Mouse (Mus musculus): ENCODE data around the gene Nln. TPM values are rescaled to one million over a fixed set of nuclear protein-coding genes. Genes with fewer than 3 reads are reported as not detected.

The Nln gene
- polyA plus RNA-seq, 1 experiment from 2014 or later: 22.2 TPM

DNA sequence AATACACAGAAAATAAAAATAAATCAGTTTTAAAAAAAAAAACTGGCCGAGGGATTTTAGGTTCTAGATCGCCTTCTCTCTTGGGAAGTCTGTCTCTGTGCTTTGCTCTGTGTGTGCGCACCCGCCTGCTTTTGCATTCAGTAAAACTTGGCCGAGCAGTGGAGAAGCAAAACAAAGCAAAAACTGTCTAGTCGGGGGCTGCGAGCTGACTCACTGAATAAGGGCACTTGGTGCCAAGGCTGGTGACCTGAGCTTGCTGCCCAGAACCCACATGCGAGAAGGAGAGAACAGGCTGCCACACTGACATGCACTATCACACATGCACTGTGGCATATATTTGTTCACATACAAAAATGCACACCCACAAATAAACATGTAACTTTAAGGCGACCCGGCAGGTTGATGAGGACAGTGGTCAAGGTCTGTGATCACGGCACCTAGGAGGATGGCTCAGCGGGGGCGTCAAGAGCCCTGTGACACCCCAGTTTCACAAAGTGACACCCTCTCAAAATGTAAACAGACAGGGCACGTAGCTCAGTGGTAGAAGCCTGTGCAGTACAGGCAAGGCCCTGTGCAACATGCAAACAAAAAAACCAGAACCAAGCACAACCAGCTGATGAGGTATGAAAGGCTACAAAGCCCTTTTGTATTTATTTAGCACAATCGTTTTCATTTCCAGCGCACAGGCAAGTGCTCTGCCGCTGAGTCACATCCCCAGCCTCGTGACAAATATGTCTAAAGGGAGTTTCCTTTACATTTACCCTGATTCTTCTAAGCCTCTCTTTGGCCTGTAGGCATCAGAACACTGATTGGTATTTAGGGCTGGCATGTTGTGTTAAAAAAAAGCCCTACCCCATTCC lies 93.9 kb downstream of the Nln start:
- peaks cover 4% of the 10 kb centered on the region for H3K36me3 ChIP-seq
- H3K4me1 ChIP-seq: peaks cover 9% of the 10 kb centered on the region; the same call in 1 of the 2 replicates
- H3K4me3 ChIP-seq: no peak overlapping the region
- no peak overlapping the region for H3K27ac ChIP-seq
- DNase-seq (ENCODE audit: low spot score): no peak
- H3K9me3 ChIP-seq: no peaks in the 10 kb centered on the region
- 84% methylated on average over 18 of the region's 18 CpGs for WGBS
- no peaks in the 10 kb centered on the region for H3K27me3 ChIP-seq (ENCODE audit: insufficient read depth, poor library complexity, severe bottlenecking)

- DNase-seq (ENCODE audit: low spot score): no peak
- Histone ChIP-seq H3K27ac (no peak overlapping the region), H3K9me3 (no peaks in the 10 kb centered on the region), H3K27me3 (ENCODE audit: insufficient read depth, poor library complexity, severe bottlenecking) (no peaks in the 10 kb centered on the region), H3K4me1 (peaks cover 9% of the 10 kb centered on the region; the same call in 1 of the 2 replicates), H3K36me3 (no peaks in the 10 kb centered on the region; the same call in 1 of the 2 replicates), H3K4me3 (no peak overlapping the region)
- 85% methylated on average over 11 of the region's 11 CpGs for WGBS
These were observed 95.4 kb downstream of the Nln start for GRCm38 (mm10) chr13:104014038-104014437.

DNA sequence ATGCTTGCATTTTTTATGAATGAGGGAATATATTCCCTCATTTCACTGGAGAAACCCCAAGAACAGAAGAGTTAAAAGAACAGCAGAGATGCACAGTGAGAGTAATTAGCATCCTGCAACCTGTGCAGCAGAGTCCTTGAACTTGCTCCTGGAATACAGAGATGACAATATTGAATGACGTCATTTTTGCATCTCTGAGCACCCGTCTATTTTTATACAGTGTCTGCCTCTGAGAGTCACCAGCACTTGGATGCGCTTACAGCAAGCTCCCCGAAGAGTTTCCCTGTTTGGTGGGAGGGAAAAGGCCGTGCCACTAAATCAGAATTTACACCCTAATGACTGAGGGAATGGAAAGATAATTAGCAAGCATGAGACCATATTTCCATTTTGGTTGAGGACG lies 96.0 kb downstream of the Nln start:
- no peaks in the 10 kb centered on the region for H3K27me3 ChIP-seq (ENCODE audit: insufficient read depth, poor library complexity, severe bottlenecking)
- DNase-seq (ENCODE audit: low spot score): no peak
- peaks cover 9% of the 10 kb centered on the region; the same call in 1 of the 2 replicates for H3K4me1 ChIP-seq
- no peaks in the 10 kb centered on the region for H3K9me3 ChIP-seq
- no peak overlapping the region for H3K4me3 ChIP-seq
- 69% methylated on average over 6 of the region's 6 CpGs for WGBS
- no peaks in the 10 kb centered on the region; the same call in 1 of the 2 replicates for H3K36me3 ChIP-seq
- H3K27ac ChIP-seq: no peak overlapping the region

GRCm38 (mm10) chr13:104012214-104012833 lies 97.1 kb downstream of the Nln start:
- WGBS: 86% methylated on average over 11 of the region's 11 CpGs
- H3K9me3 ChIP-seq: no peaks in the 10 kb centered on the region
- DNase-seq (ENCODE audit: low spot score): no peak
- no peak overlapping the region for H3K4me3 ChIP-seq
- no peaks in the 10 kb centered on the region; the same call in 1 of the 2 replicates for H3K36me3 ChIP-seq
- no peaks in the 10 kb centered on the region for H3K27me3 ChIP-seq (ENCODE audit: insufficient read depth, poor library complexity, severe bottlenecking)
- peaks cover 12% of the 10 kb centered on the region; the same call in 1 of the 2 replicates for H3K4me1 ChIP-seq
- H3K27ac ChIP-seq: no peak overlapping the region

DNA sequence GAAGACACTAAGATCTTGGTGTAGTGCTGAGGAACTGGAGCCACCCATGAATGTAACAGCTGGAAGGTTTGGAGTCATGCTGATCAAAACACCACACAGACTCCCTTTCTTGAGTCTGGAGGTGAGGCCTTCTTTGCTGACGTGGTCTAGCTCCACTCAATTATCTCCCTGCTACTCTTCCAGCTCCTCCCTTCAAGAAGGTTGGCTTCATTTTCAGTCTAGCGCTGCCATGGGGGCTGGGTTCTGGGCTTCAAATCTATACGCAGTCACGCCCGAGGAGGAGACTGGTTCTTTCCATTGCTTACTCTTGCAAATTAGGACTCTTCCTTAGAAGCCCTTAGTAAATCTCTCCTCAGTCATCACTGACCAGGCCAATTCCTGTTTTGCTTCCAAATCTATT lies 98.1 kb downstream of the Nln start:
- WGBS: 87% methylated on average over 5 of the region's 5 CpGs
- H3K4me3 ChIP-seq: no peak overlapping the region

GRCm38 (mm10) chr13:104005231-104005845 lies 104.1 kb downstream of the Nln start:
- no peak for DNase-seq (ENCODE audit: low spot score)
- no peaks in the 10 kb centered on the region for H3K27me3 ChIP-seq (ENCODE audit: insufficient read depth, poor library complexity, severe bottlenecking)
- H3K4me1 ChIP-seq: 0 out of 2 replicates have a peak, but pooled peaks cover 3% of the 10 kb centered on the region
- no peaks in the 10 kb centered on the region for H3K9me3 ChIP-seq
- H3K27ac ChIP-seq: no peak overlapping the region
- WGBS: 91% methylated on average over 6 of the region's 6 CpGs
- no peak overlapping the region for H3K4me3 ChIP-seq
- no peaks in the 10 kb centered on the region for H3K36me3 ChIP-seq

More for the DNA sequence above, 98.1 kb downstream of the Nln start:
- Histone ChIP-seq H3K9me3 (no peaks in the 10 kb centered on the region), H3K27ac (no peak overlapping the region), H3K4me1 (peaks cover 12% of the 10 kb centered on the region; the same call in 1 of the 2 replicates), H3K27me3 (ENCODE audit: insufficient read depth, poor library complexity, severe bottlenecking) (no peaks in the 10 kb centered on the region), H3K36me3 (no peaks in the 10 kb centered on the region)
- DNase-seq (ENCODE audit: low spot score): no peak

DNA sequence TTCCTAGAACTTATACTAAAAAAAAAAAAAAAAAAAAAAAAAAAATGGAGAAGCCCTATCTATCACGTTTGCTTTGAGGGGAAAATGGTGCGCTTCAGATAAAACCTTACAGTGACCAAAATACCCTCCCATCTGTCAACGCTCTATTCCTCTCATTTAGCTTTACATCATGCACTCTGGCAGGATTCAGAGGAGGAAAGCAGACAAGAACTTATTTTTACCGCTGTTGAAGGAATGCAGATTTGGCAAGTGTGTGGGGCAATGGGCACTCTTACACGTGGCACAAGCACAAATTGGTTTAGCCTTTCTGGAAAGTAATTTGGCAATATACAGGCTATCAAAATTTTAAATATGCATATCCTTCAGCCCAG lies 115.3 kb downstream of the Nln start:
- no peaks in the 10 kb centered on the region; the same call in 1 of the 2 replicates for H3K4me1 ChIP-seq
- peaks cover 7% of the 10 kb centered on the region; the same call in 1 of the 2 replicates for H3K27me3 ChIP-seq (ENCODE audit: insufficient read depth, poor library complexity, severe bottlenecking)

GRCm38 (mm10) chr13:103993142-103994084 lies 116.0 kb downstream of the Nln start:
- Histone ChIP-seq H3K4me1 (no peaks in the 10 kb centered on the region; the same call in 1 of the 2 replicates), H3K4me3 (no peak overlapping the region), H3K9me3 (peaks cover 10% of the 10 kb centered on the region; the same call in 1 of the 2 replicates), H3K27ac (no peak overlapping the region), H3K36me3 (0 out of 2 replicates have a peak, but pooled peaks cover 3% of the 10 kb centered on the region), H3K27me3 (ENCODE audit: insufficient read depth, poor library complexity, severe bottlenecking) (peaks cover 7% of the 10 kb centered on the region; the same call in 1 of the 2 replicates)
- 79% methylated on average over 8 of the region's 8 CpGs for WGBS
- no peak for DNase-seq (ENCODE audit: low spot score)

More for the DNA sequence above, 115.3 kb downstream of the Nln start:
- Histone ChIP-seq H3K27ac (no peak overlapping the region), H3K9me3 (peaks cover 10% of the 10 kb centered on the region; the same call in 1 of the 2 replicates), H3K4me3 (no peak overlapping the region), H3K36me3 (0 out of 2 replicates have a peak, but pooled peaks cover 3% of the 10 kb centered on the region)
- 44% methylated on average over 5 of the region's 5 CpGs for WGBS
- DNase-seq (ENCODE audit: low spot score): no peak

DNA sequence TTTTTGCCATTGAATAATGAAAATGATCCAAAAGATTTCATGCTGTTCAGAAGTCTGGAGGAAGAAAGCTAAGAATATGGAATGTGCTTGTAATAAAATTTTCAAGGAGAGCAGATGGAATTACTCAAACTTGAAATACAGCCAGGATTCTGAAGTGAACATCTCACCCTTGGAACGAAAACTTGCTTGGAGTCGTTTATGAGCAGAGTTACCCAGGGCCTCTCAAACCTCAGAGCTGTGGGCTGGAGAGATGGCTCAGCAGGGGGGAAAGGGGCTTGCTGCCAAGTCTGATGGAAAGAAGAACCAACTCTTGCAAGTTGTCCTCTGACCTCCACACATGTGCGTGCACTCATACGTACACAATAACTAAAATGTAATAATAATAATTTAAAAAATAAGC lies 122.8 kb downstream of the Nln start:
- DNase-seq (ENCODE audit: low spot score): no peak
- H3K4me1 ChIP-seq: no peaks in the 10 kb centered on the region
- no peak overlapping the region for H3K4me3 ChIP-seq
- 0 out of 2 replicates have a peak, but pooled peaks cover 5% of the 10 kb centered on the region for H3K36me3 ChIP-seq
- H3K27me3 ChIP-seq (ENCODE audit: insufficient read depth, poor library complexity, severe bottlenecking): peaks cover 7% of the 10 kb centered on the region; the same call in 1 of the 2 replicates
- WGBS: 79% methylated on average over 4 of the region's 4 CpGs
- peaks cover 10% of the 10 kb centered on the region; the same call in 1 of the 2 replicates for H3K9me3 ChIP-seq
- H3K27ac ChIP-seq: no peak overlapping the region

DNA sequence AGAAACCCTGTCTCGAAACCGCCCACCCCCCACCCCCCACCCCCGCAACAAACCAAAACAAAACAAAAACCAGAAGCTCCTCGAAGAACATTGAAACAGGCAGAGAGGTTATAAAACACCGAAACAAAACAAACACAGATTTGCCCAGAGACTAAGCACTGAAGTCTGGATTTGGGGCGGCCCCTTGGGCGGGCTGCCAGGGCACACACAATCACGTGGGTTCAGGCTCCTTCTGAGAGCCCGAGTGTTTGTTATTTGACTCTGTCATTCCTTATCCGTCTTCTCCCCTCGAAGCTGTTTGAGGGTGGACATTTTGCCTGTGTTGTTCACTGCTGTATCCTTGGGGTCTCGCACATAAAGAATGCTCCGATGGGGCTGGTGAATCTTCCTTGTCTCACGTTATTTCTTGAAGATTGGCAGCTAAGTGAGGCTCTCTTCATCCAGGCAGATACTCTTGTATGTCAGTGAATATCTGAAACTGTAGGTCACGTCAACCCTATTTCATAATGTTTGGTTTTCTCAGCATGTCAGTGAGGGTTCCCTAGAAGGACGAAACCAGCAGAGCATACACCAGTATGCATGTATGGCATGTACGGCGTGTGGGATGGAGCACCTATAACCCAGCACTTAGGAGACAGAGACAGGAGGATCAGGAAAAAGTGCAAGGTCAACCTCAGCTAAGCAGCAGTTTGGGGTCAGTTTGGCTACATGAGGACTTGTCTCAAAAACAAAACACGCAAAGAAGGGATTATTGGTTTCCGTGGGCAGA lies 123.7 kb downstream of the Nln start:
- no peak for DNase-seq (ENCODE audit: low spot score)
- Histone ChIP-seq H3K4me1 (no peaks in the 10 kb centered on the region), H3K27ac (no peak overlapping the region), H3K4me3 (no peak overlapping the region), H3K36me3 (0 out of 2 replicates have a peak, but pooled peaks cover 2% of the 10 kb centered on the region), H3K27me3 (ENCODE audit: insufficient read depth, poor library complexity, severe bottlenecking) (peaks cover 3% of the 10 kb centered on the region; the same call in 1 of the 2 replicates), H3K9me3 (peaks cover 2% of the 10 kb centered on the region; the same call in 1 of the 2 replicates)
- WGBS: 88% methylated on average over 20 of the region's 20 CpGs

DNA sequence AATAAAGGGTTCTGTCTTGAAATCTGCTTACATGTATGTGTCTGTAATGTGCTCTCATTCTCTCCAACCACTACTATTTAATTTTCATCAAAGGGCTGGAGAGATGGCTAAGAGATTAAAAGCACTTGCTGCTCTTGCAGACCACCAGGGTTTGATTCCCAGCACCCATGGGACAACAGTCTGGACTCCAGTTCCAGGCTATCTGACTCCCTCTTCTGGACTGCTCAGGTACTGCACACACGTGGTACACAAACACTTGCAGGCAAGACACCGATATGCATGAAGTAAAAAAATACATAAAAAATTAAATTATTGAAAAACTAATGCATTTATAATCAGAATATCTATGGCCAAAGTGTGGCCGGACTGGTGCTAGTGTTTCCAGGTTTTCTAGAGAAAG lies 127.0 kb downstream of the Nln start:
- WGBS: 86% methylated on average over 3 of the region's 3 CpGs
- 0 out of 2 replicates have a peak, but pooled peaks cover 2% of the 10 kb centered on the region for H3K36me3 ChIP-seq
- H3K27me3 ChIP-seq (ENCODE audit: insufficient read depth, poor library complexity, severe bottlenecking): no peaks in the 10 kb centered on the region
- H3K4me1 ChIP-seq: peaks cover 10% of the 10 kb centered on the region
- H3K9me3 ChIP-seq: no peaks in the 10 kb centered on the region
- no peak for DNase-seq (ENCODE audit: low spot score)
- no peak overlapping the region for H3K27ac ChIP-seq
- no peak overlapping the region for H3K4me3 ChIP-seq

Measured in heart, embryonic 10.5 days (tissue).